Mouse (Mus musculus) thymus, adult 2 months (tissue): Measurements from ENCODE around the gene Unc13a. TPM values are rescaled to one million over a fixed set of nuclear protein-coding genes. Genes with fewer than 3 reads are reported as not detected.

ENCODE experiments used
- DNase-seq: peaks from one replicate; pipeline ENCODE4 v3.0.0; 2021
- H3K27ac ChIP-seq: fragments of 200-500 bp; 2 replicates; pipeline ENCODE4 v1.5.1; 2012; ENCODE audit warnings: low read length, control low read depth; ENCODE audit not compliant: control insufficient read depth, insufficient read depth
- H3K27me3 ChIP-seq: fragments of 200-500 bp; 2 replicates; pipeline ENCODE4 v1.6.1; 2012; ENCODE audit warnings: mild to moderate bottlenecking, low read length, moderate library complexity, mixed read lengths; ENCODE audit not compliant: control insufficient read depth, insufficient read depth
- H3K36me3 ChIP-seq: fragments of 200-500 bp; 2 replicates; pipeline ENCODE4 v1.6.1; 2012; ENCODE audit warnings: mild to moderate bottlenecking, low read length, moderate library complexity; ENCODE audit not compliant: control insufficient read depth, insufficient read depth
- H3K4me1 ChIP-seq: fragments of 200-500 bp; replicated peaks from 2 replicates; pipeline ENCODE4 v1.6.1; 2012; ENCODE audit warnings: low read length; ENCODE audit not compliant: control insufficient read depth, insufficient read depth
- H3K4me3 ChIP-seq: fragments of 200-500 bp; 2 replicates; pipeline ENCODE4 v1.5.1; 2012; ENCODE audit warnings: mild to moderate bottlenecking, low read length, control low read depth, moderate library complexity; ENCODE audit not compliant: control insufficient read depth, insufficient read depth
- CTCF ChIP-seq: fragments of 200-500 bp; IDR thresholded peaks from 2 replicates; pipeline ENCODE4 v1.5.1; 2012; ENCODE audit warnings: mild to moderate bottlenecking, control low read depth, low read length, moderate library complexity, borderline replicate concordance; ENCODE audit not compliant: control insufficient read depth, poor library complexity, insufficient read depth; ENCODE audit errors: extremely low read depth
- POLR2A ChIP-seq: fragments of 200-500 bp; IDR thresholded peaks from 2 replicates; pipeline ENCODE4 v1.6.1; 2012; ENCODE audit warnings: mild to moderate bottlenecking, low read length, control low read depth, moderate library complexity; ENCODE audit not compliant: control insufficient read depth, poor library complexity, insufficient read depth; ENCODE audit errors: extremely low read depth
- WGBS: fragments of 180-500 bp; shearing (Covaris S2); methylation state at CpG from one replicate; pipeline ENCODE4 v1.1.7; 2018; 5-methylcytosine and 5-hydroxymethylcytosine counted together
- polyA plus RNA-seq: library from polyadenylated mRNA; depleted of rRNA; stranded (reverse); fragments of >200 nt; gene quantifications from 2 replicates; pipeline ENCODE4 v1.2.3, GENCODE M21; 2012

Unc13a gene
- polyA plus RNA-seq, 1 experiment: 1.6 TPM

- Histone ChIP-seq H3K36me3 (peaks cover 9% of the 10 kb centered on the region; the same call in 1 of the 2 replicates), H3K27me3 (no peaks in the 10 kb centered on the region), H3K4me1 (peaks cover 26% of the 10 kb centered on the region), H3K4me3 (no peak overlapping the region), H3K27ac (peak overlapping the region; percentile 14; the same call in 1 of the 2 replicates)
- WGBS: 30% methylated on average over 9 of the region's 9 CpGs
- DNase-seq: no peak
- TF ChIP-seq CTCF (no peak), POLR2A (no peak)
Observed at GRCm38 (mm10) chr8:71627265-71628099, 44.1 kb downstream of the Unc13a start.

GRCm38 (mm10) chr8:71626753-71627152 lies 44.8 kb downstream of the Unc13a start:
- WGBS: 88% methylated on average over 9 of the region's 9 CpGs
- peaks cover 26% of the 10 kb centered on the region for H3K4me1 ChIP-seq

GRCm38 (mm10) chr8:71625088-71625487 lies 46.5 kb downstream of the Unc13a start:
- WGBS: 83% methylated on average over 1 of the region's 1 CpGs
- DNase-seq: no peak
- Histone ChIP-seq H3K27ac (no peak overlapping the region), H3K27me3 (no peaks in the 10 kb centered on the region), H3K4me3 (no peak overlapping the region), H3K36me3 (peaks cover 15% of the 10 kb centered on the region; the same call in 1 of the 2 replicates), H3K4me1 (peaks cover 25% of the 10 kb centered on the region)
- TF ChIP-seq POLR2A: no peak
- no peak for TF ChIP-seq CTCF

More at GRCm38 (mm10) chr8:71626753-71627152, 44.8 kb downstream of the Unc13a start:
- DNase-seq: no peak
- no peaks in the 10 kb centered on the region for H3K27me3 ChIP-seq
- H3K27ac ChIP-seq: no peak overlapping the region
- peaks cover 12% of the 10 kb centered on the region; the same call in 1 of the 2 replicates for H3K36me3 ChIP-seq
- TF ChIP-seq CTCF: no peak
- TF ChIP-seq POLR2A: no peak
- no peak overlapping the region for H3K4me3 ChIP-seq

- no peaks in the 10 kb centered on the region for H3K4me1 ChIP-seq
- TF ChIP-seq CTCF: no peak
- no peak for TF ChIP-seq POLR2A
- no peak overlapping the region for H3K4me3 ChIP-seq
- H3K27me3 ChIP-seq: no peaks in the 10 kb centered on the region
- peaks cover 21% of the 10 kb centered on the region for H3K36me3 ChIP-seq
- DNase-seq: no peak
- WGBS: 96% methylated on average over 2 of the region's 2 CpGs
- H3K27ac ChIP-seq: no peak overlapping the region
Observed at GRCm38 (mm10) chr8:71619786-71620185, 51.8 kb downstream of the Unc13a start.

- no peak overlapping the region for H3K27ac ChIP-seq
- DNase-seq: no peak
- peaks cover 2% of the 10 kb centered on the region for H3K36me3 ChIP-seq
- H3K27me3 ChIP-seq: no peaks in the 10 kb centered on the region
- no peak overlapping the region for H3K4me3 ChIP-seq
- no peak for TF ChIP-seq POLR2A
- TF ChIP-seq CTCF: no peak
- 35% methylated on average over 4 of the region's 4 CpGs for WGBS
- peaks cover 18% of the 10 kb centered on the region for H3K4me1 ChIP-seq
Observed at GRCm38 (mm10) chr8:71613418-71613817, 58.1 kb downstream of the Unc13a start.

- Histone ChIP-seq H3K4me1 (peaks cover 18% of the 10 kb centered on the region), H3K36me3 (no peaks in the 10 kb centered on the region), H3K4me3 (peak overlapping the region; percentile 63), H3K27ac (no peak overlapping the region; the same call in 1 of the 2 replicates), H3K27me3 (no peaks in the 10 kb centered on the region)
- WGBS: 43% methylated on average over 5 of the region's 5 CpGs
- DNase-seq: no peak
- TF ChIP-seq CTCF (no peak), POLR2A (no peak)
Observed at GRCm38 (mm10) chr8:71612141-71612540, 59.4 kb downstream of the Unc13a start.
